Mouse (Mus musculus): Measurements from ENCODE around the gene Ssbp2. TPM values are rescaled to one million over a fixed set of nuclear protein-coding genes. Genes with fewer than 3 reads are reported as not detected.

Gene Ssbp2
- polyA plus RNA-seq, 1 experiment from 2014 or later: 119 TPM

DNA sequence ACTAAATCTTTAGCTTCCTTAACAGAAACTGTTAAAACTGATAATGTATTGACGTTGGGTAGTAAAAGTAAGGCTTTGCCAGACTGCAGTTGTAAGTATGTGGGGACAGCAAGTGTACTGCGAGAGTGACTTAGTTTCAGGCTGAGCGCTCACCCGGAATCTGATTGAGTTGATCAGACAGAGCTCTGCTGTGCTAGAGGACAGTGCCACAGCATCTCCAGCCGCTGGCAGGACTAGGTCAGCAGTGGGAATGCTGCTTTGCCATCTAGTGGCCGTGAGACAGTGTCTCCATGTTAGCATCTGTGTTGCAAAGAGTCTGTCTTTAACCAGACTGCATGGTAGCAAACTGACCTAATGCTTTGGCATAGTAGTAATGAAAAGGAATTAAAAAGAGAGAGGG, 188.2 kb downstream of the Ssbp2 start:
- Histone ChIP-seq H3K27ac (ENCODE audit: low read length) (no peak overlapping the region), H3K4me1 (ENCODE audit: control insufficient read depth, insufficient read depth, low read length) (no peaks in the 10 kb centered on the region), H3K9me3 (replicated peaks; ENCODE audit: control insufficient read depth, low read length) (no peaks in the 10 kb centered on the region), H3K27me3 (ENCODE audit: control insufficient read depth, insufficient read depth, low read length) (no peaks in the 10 kb centered on the region), H3K36me3 (ENCODE audit: control insufficient read depth, insufficient read depth, low read length) (no peaks in the 10 kb centered on the region), H3K4me3 (replicated peaks; ENCODE audit: low read length) (no peak overlapping the region), H3K4me2 (ENCODE audit: low read depth, low read length) (no peak overlapping the region), H3K9ac (ENCODE audit: low read length) (no peak overlapping the region)
- ATAC-seq (ENCODE audit: insufficient read depth, low FRiP score): no peak
- 44% methylated on average over 6 of the region's 6 CpGs for WGBS

DNA sequence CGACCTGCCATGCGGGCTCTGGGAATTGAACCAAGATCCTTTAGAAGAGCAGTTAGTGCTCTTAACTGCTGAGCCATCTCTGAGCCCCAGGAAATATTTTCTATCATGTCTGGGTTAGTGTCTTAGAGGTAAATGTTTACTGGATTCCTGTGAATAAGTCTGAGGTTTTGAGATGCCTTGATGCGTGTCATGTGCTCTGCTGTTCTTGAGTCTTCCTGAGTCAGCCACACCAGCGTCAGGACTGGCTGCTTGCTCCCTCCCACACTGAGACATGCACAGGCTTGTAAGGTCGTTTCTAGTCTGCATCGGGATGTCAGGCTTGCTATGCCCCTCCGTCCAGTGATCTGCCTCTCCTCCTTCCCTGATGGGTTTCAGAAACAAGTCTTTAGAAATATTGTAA, 189.8 kb downstream of the Ssbp2 start:
- Histone ChIP-seq H3K4me1 (ENCODE audit: control insufficient read depth, insufficient read depth, low read length) (no peaks in the 10 kb centered on the region), H3K4me3 (replicated peaks; ENCODE audit: low read length) (no peak overlapping the region), H3K4me2 (ENCODE audit: low read depth, low read length) (no peak overlapping the region), H3K27me3 (ENCODE audit: control insufficient read depth, insufficient read depth, low read length) (no peaks in the 10 kb centered on the region), H3K9me3 (replicated peaks; ENCODE audit: control insufficient read depth, low read length) (no peaks in the 10 kb centered on the region), H3K27ac (ENCODE audit: low read length) (no peak overlapping the region), H3K9ac (ENCODE audit: low read length) (no peak overlapping the region), H3K36me3 (ENCODE audit: control insufficient read depth, insufficient read depth, low read length) (no peaks in the 10 kb centered on the region)
- 63% methylated on average over 7 of the region's 7 CpGs for WGBS
- ATAC-seq (ENCODE audit: insufficient read depth, low FRiP score): no peak

DNA sequence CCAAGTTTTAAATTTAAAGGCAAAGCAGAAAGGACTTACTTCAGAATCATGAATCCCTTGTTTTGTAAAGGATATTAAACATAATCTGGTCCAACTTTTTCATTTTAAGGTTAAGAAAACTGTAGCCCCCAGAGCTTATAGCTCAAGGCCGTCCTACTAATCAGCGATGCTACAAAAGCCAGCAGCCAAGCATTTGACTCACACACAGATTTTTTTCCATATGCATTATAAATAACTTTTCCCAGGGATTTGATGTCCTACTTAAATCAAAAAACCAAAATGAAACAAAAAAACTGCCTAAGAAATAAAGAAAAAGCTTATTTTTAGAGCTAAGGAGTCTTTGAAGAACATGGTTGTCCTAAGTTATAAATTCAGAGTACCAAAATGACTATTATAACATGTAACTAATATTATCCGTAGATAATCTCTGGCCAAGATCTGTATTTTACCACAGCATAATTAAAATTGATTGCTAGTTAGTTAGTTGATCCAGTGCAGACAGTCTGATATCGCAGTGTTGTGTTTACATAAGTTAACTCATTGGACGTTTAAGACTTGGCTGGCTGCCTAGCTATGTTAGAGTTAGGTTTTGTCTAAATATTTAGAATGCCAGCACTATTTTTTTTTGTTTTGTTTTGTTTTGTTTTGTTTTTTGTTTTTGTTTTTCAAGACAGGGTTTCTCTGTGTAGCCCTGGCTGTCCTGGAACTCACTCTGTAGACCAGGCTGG, 201.1 kb downstream of the Ssbp2 start:
- 40% methylated on average over 5 of the region's 5 CpGs for WGBS
- Histone ChIP-seq H3K4me2 (ENCODE audit: low read depth, low read length) (no peak overlapping the region), H3K9ac (ENCODE audit: low read length) (no peak overlapping the region), H3K9me3 (replicated peaks; ENCODE audit: control insufficient read depth, low read length) (no peaks in the 10 kb centered on the region), H3K27me3 (ENCODE audit: control insufficient read depth, insufficient read depth, low read length) (no peaks in the 10 kb centered on the region), H3K36me3 (ENCODE audit: control insufficient read depth, insufficient read depth, low read length) (no peaks in the 10 kb centered on the region; the same call in 1 of the 2 replicates), H3K4me3 (replicated peaks; ENCODE audit: low read length) (no peak overlapping the region), H3K27ac (ENCODE audit: low read length) (no peak overlapping the region), H3K4me1 (ENCODE audit: control insufficient read depth, insufficient read depth, low read length) (no peaks in the 10 kb centered on the region)
- no peak for ATAC-seq (ENCODE audit: insufficient read depth, low FRiP score)

DNA sequence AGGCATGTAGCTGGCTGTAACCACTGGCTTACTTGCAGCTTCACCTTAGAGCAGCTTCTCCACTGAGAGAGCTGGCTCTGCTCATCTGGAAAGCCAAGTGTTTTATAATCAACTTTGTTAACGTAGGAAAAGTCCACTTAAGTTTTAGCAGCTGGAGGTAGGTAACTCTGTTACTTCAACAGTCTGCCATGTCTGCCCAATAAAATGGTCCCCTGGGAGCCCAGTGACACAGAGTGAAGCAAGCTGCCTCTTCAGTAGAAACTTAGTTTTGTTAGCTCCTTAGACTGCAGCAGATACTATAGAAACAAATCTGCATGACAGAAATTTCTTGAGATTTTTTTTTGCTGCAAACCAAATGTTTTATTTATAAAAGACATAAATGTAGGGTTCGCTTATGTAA, 202.7 kb downstream of the Ssbp2 start:
- 60% methylated on average over 2 of the region's 2 CpGs for WGBS

DNA sequence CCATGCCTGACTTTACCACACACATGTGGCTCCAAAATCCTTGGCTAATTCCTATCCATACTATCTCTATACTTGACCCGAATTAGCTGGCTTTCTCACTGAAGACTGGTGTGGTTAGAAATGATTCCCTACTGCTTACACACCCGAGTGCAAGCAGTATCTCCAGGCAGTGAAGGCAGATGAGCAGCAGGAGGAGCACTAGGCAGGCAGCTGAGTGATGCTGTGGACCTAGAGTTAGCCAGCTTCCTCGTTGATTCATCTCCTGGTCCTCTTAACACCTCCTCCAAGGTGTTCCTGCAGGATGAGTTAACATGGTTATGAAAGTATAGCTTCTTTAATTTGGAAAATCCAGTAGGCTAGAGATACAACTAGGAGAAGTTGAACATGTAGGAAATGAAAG, 213.2 kb downstream of the Ssbp2 start:
- WGBS: 72% methylated on average over 3 of the region's 3 CpGs
- Histone ChIP-seq H3K9me3 (replicated peaks; ENCODE audit: control insufficient read depth, low read length) (no peaks in the 10 kb centered on the region), H3K4me3 (replicated peaks; ENCODE audit: low read length) (no peak overlapping the region), H3K4me1 (ENCODE audit: control insufficient read depth, insufficient read depth, low read length) (no peaks in the 10 kb centered on the region), H3K36me3 (ENCODE audit: control insufficient read depth, insufficient read depth, low read length) (no peaks in the 10 kb centered on the region), H3K27me3 (ENCODE audit: control insufficient read depth, insufficient read depth, low read length) (no peaks in the 10 kb centered on the region), H3K27ac (ENCODE audit: low read length) (no peak overlapping the region), H3K4me2 (ENCODE audit: low read depth, low read length) (no peak overlapping the region), H3K9ac (ENCODE audit: low read length) (no peak overlapping the region)
- no peak for ATAC-seq (ENCODE audit: insufficient read depth, low FRiP score)

More for the DNA sequence above, 202.7 kb downstream of the Ssbp2 start:
- H3K4me1 ChIP-seq (ENCODE audit: control insufficient read depth, insufficient read depth, low read length): no peaks in the 10 kb centered on the region
- H3K4me2 ChIP-seq (ENCODE audit: low read depth, low read length): no peak overlapping the region
- H3K4me3 ChIP-seq (replicated peaks; ENCODE audit: low read length): no peak overlapping the region
- H3K27ac ChIP-seq (ENCODE audit: low read length): no peak overlapping the region
- no peak overlapping the region for H3K9ac ChIP-seq (ENCODE audit: low read length)
- ATAC-seq (ENCODE audit: insufficient read depth, low FRiP score): no peak
- no peaks in the 10 kb centered on the region; the same call in 1 of the 2 replicates for H3K36me3 ChIP-seq (ENCODE audit: control insufficient read depth, insufficient read depth, low read length)
- no peaks in the 10 kb centered on the region for H3K9me3 ChIP-seq (replicated peaks; ENCODE audit: control insufficient read depth, low read length)
- H3K27me3 ChIP-seq (ENCODE audit: control insufficient read depth, insufficient read depth, low read length): no peaks in the 10 kb centered on the region

DNA sequence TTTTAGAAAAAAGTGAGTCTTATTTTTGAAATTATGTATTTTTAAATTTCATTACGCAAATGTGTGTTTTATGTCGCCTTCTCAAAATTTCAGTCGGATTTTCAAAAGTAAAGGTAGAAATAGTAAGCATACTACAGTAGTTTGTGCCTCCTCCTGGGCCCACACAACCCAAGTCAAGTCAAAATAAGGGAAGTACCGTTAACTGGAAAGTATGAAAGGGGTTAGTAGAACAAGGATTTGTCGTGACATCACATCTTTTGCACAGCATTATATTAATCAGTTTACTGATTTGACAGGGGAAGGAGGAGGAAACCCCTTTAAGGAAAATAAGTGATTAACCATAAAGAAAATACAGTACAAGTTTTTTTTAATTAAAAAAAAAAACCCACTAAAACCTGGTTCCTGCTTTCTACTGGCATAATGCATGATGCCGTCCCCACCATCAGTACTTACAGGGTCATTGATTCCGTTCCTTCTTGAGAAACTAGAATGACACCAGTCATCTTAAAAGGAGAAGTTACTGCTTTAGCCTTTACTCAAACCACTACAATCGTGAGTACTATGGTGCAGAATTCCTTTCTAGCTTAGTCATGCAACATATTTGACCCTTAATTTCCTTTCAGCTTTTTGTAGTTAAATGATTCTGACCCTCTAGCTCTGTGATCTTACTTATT, 220.8 kb downstream of the Ssbp2 start:
- H3K4me3 ChIP-seq (replicated peaks; ENCODE audit: low read length): no peak overlapping the region
- H3K36me3 ChIP-seq (ENCODE audit: control insufficient read depth, insufficient read depth, low read length): no peaks in the 10 kb centered on the region
- ATAC-seq (ENCODE audit: insufficient read depth, low FRiP score): no peak
- H3K9me3 ChIP-seq (replicated peaks; ENCODE audit: control insufficient read depth, low read length): no peaks in the 10 kb centered on the region
- H3K27ac ChIP-seq (ENCODE audit: low read length): no peak overlapping the region
- H3K4me2 ChIP-seq (ENCODE audit: low read depth, low read length): no peak overlapping the region
- WGBS: 87% methylated on average over 8 of the region's 8 CpGs
- no peaks in the 10 kb centered on the region for H3K27me3 ChIP-seq (ENCODE audit: control insufficient read depth, insufficient read depth, low read length)
- no peak overlapping the region for H3K9ac ChIP-seq (ENCODE audit: low read length)
- no peaks in the 10 kb centered on the region for H3K4me1 ChIP-seq (ENCODE audit: control insufficient read depth, insufficient read depth, low read length)

DNA sequence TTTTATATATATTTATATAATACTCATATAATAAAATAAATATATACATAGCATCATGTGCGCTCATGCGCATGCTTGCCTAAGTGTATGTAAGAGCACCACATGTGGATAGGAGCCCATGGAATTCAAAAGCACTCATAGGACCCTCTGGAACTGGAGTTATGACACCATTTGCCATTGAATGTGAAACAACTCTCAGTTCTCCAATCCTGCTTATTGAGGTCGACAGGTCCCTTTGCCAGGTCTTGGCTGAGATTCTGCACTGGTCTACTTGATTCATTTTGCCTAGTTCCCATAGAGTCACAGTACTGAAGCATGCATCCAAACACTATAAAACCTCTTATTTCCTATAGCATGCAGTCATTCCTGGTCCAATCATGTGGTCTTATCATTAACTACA, 221.4 kb downstream of the Ssbp2 start:
- Histone ChIP-seq H3K36me3 (ENCODE audit: control insufficient read depth, insufficient read depth, low read length) (0 out of 2 replicates have a peak, but pooled peaks cover 2% of the 10 kb centered on the region), H3K4me2 (ENCODE audit: low read depth, low read length) (no peak overlapping the region), H3K27me3 (ENCODE audit: control insufficient read depth, insufficient read depth, low read length) (no peaks in the 10 kb centered on the region), H3K27ac (ENCODE audit: low read length) (no peak overlapping the region), H3K4me3 (replicated peaks; ENCODE audit: low read length) (no peak overlapping the region), H3K9me3 (replicated peaks; ENCODE audit: control insufficient read depth, low read length) (no peaks in the 10 kb centered on the region), H3K4me1 (ENCODE audit: control insufficient read depth, insufficient read depth, low read length) (no peaks in the 10 kb centered on the region), H3K9ac (ENCODE audit: low read length) (no peak overlapping the region)
- no peak for ATAC-seq (ENCODE audit: insufficient read depth, low FRiP score)
- WGBS: 90% methylated on average over 3 of the region's 3 CpGs

DNA sequence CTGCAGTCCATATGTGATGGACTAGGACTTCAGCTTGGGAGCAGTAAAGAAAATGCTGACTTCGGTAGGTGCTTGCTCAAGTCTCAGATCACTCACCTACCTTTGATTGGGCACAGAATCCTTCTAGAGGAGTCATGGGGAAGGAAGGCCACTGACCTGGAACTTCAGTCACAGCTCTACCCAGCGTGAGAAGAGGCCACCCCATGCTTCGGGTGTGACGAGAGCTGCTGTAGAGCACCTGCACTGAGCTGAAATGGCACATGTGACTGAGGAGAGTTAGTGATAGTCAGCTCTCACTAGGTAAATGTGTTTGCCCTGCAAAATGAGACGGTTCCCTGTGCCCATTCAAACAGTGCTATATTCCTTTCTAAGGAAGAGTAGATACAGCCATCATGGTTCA, 230.0 kb downstream of the Ssbp2 start:
- Histone ChIP-seq H3K9me3 (replicated peaks; ENCODE audit: control insufficient read depth, low read length) (no peaks in the 10 kb centered on the region; the same call in 1 of the 2 replicates), H3K4me3 (replicated peaks; ENCODE audit: low read length) (no peak overlapping the region), H3K27me3 (ENCODE audit: control insufficient read depth, insufficient read depth, low read length) (no peaks in the 10 kb centered on the region), H3K9ac (ENCODE audit: low read length) (no peak overlapping the region), H3K36me3 (ENCODE audit: control insufficient read depth, insufficient read depth, low read length) (peaks cover 11% of the 10 kb centered on the region), H3K27ac (ENCODE audit: low read length) (no peak overlapping the region), H3K4me2 (ENCODE audit: low read depth, low read length) (no peak overlapping the region), H3K4me1 (ENCODE audit: control insufficient read depth, insufficient read depth, low read length) (no peaks in the 10 kb centered on the region)
- WGBS: 76% methylated on average over 5 of the region's 5 CpGs
- no peak for ATAC-seq (ENCODE audit: insufficient read depth, low FRiP score)

DNA sequence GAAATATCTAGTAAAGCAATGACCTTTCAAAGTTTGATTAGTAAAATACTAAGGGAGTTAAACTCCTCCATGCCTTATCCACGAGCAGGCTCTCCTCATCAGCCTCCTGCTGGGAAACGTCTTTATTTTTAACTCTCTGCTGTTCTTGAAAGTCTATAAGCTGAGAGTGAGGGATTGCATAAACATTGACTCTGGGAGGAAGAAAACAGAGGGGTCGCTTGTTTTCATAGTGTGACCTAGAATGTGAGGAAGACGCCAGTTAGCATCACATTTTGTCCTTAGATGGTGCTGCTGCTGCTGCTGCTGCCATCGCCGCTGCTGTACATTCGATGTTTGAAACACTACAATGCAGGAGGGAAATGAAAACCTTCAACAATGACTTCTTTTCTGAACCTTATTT, 233.5 kb downstream of the Ssbp2 start:
- WGBS: 48% methylated on average over 7 of the region's 7 CpGs
- H3K4me1 ChIP-seq (ENCODE audit: control insufficient read depth, insufficient read depth, low read length): no peaks in the 10 kb centered on the region; the same call in 1 of the 2 replicates
- ATAC-seq (ENCODE audit: insufficient read depth, low FRiP score): no peak
- H3K9ac ChIP-seq (ENCODE audit: low read length): no peak overlapping the region
- no peak overlapping the region for H3K4me3 ChIP-seq (replicated peaks; ENCODE audit: low read length)
- peaks cover 3% of the 10 kb centered on the region; the same call in 1 of the 2 replicates for H3K36me3 ChIP-seq (ENCODE audit: control insufficient read depth, insufficient read depth, low read length)
- no peaks in the 10 kb centered on the region for H3K27me3 ChIP-seq (ENCODE audit: control insufficient read depth, insufficient read depth, low read length)
- H3K27ac ChIP-seq (ENCODE audit: low read length): no peak overlapping the region
- H3K9me3 ChIP-seq (replicated peaks; ENCODE audit: control insufficient read depth, low read length): no peaks in the 10 kb centered on the region
- no peak overlapping the region for H3K4me2 ChIP-seq (ENCODE audit: low read depth, low read length)

Measured in stomach, embryonic 16.5 days (tissue).